Mouse (Mus musculus): ENCODE results near the gene Peli2. TPM values are rescaled to one million over a fixed set of nuclear protein-coding genes. Genes with fewer than 3 reads are reported as not detected.

Gene Peli2
- polyA plus RNA-seq, 1 experiment from 2014 or later: 6.3 TPM

DNA sequence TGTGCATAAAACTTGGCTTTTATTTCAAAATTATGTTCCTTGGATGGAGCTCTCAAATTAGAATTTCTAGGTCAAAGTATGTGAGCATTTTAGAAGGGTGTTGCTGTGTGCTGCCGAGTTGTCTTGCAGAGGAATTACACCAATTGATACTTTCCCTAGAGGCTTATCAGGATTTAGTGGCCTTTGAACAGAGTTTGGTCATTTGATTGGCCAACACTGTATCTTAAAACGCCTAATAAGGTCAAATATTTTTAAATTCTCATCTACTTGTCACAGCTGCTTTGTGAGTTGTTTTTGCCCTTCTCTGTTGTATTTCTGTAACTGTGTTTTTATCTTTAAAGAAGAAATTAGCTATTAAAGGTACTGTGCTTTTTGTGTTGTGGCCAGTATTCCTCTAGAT, 32.4 kb downstream of the Peli2 start:
- H3K9me3 ChIP-seq (replicated peaks; ENCODE audit: control insufficient read depth, low read length): no peaks in the 10 kb centered on the region
- 61% methylated on average over 2 of the region's 2 CpGs for WGBS
- H3K4me2 ChIP-seq (ENCODE audit: low read depth, low read length): no peak overlapping the region
- no peaks in the 10 kb centered on the region for H3K36me3 ChIP-seq (ENCODE audit: control insufficient read depth, insufficient read depth, low read length)
- H3K27me3 ChIP-seq (ENCODE audit: control insufficient read depth, insufficient read depth, low read length): no peaks in the 10 kb centered on the region
- no peak overlapping the region for H3K4me3 ChIP-seq (replicated peaks; ENCODE audit: low read length)
- peaks cover 16% of the 10 kb centered on the region for H3K4me1 ChIP-seq (ENCODE audit: control insufficient read depth, insufficient read depth, low read length)
- no peak overlapping the region for H3K9ac ChIP-seq (ENCODE audit: low read length)
- no peak for ATAC-seq (ENCODE audit: insufficient read depth, low FRiP score)
- no peak overlapping the region for H3K27ac ChIP-seq (ENCODE audit: low read length)

DNA sequence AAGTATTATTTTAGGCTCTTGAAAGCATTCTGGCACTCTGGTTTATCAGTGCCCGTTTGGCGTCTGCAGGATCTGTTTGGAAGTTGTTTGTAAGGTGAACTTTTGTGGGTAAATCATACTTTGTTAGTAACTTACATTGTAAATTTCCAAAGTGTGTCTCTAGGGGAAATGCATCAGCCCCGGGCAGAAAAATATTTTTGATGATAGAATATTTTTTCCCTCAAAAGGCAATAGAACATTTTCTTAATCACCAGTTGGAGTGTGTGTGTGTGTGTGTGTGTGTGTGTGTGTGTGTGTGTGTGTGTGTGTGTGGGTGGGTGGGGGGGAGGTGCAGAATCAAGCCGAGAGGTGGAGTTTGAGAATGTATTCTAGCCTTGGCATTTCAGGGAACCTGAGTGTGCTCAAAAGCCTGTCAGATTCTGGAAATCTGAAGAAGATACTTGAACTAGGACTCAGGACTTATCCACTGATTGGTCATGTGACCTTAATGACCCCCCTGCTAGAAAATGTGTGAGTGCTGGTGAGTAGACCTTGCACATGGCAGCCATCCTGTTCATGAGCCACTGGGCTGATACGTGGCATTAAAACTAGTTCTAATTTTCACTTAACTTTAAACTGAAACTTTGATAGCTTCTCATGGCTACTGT, 33.4 kb downstream of the Peli2 start:
- 80% methylated on average over 5 of the region's 5 CpGs for WGBS
- Histone ChIP-seq H3K27ac (ENCODE audit: low read length) (no peak overlapping the region), H3K9me3 (replicated peaks; ENCODE audit: control insufficient read depth, low read length) (no peaks in the 10 kb centered on the region), H3K36me3 (ENCODE audit: control insufficient read depth, insufficient read depth, low read length) (no peaks in the 10 kb centered on the region), H3K4me1 (ENCODE audit: control insufficient read depth, insufficient read depth, low read length) (peaks cover 16% of the 10 kb centered on the region), H3K27me3 (ENCODE audit: control insufficient read depth, insufficient read depth, low read length) (no peaks in the 10 kb centered on the region), H3K4me2 (ENCODE audit: low read depth, low read length) (no peak overlapping the region), H3K9ac (ENCODE audit: low read length) (no peak overlapping the region), H3K4me3 (replicated peaks; ENCODE audit: low read length) (no peak overlapping the region)
- ATAC-seq (ENCODE audit: insufficient read depth, low FRiP score): no peak

DNA sequence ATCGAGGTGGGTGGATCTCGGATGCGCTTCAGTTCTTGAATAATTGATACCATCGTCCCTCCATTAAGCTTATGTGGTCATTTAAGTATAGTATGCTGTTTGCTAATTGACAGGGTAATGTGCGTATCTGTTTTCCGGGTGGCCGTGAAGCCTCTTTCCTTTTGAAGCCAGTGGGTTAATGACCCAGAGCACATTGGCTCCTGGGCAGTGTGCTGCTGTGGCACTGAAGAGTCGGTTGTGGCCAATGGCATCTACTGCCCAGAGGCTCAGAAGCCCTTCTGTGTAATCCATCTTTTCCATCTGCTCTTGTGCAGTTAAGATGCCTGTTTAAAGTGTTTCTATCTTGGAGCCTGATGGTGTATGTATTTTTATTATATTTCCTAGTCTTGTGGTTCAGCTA, 34.0 kb downstream of the Peli2 start:
- peak overlapping the region; percentile 2; the same call in 1 of the 2 replicates for H3K27ac ChIP-seq (ENCODE audit: low read length)
- H3K27me3 ChIP-seq (ENCODE audit: control insufficient read depth, insufficient read depth, low read length): no peaks in the 10 kb centered on the region
- H3K4me3 ChIP-seq (replicated peaks; ENCODE audit: low read length): no peak overlapping the region
- H3K36me3 ChIP-seq (ENCODE audit: control insufficient read depth, insufficient read depth, low read length): no peaks in the 10 kb centered on the region
- H3K9ac ChIP-seq (ENCODE audit: low read length): no peak overlapping the region
- WGBS: 73% methylated on average over 8 of the region's 8 CpGs
- H3K4me2 ChIP-seq (ENCODE audit: low read depth, low read length): peak overlapping the region; percentile 8; the same call in 1 of the 2 replicates
- H3K9me3 ChIP-seq (replicated peaks; ENCODE audit: control insufficient read depth, low read length): no peaks in the 10 kb centered on the region
- ATAC-seq (ENCODE audit: insufficient read depth, low FRiP score): no peak
- peaks cover 19% of the 10 kb centered on the region for H3K4me1 ChIP-seq (ENCODE audit: control insufficient read depth, insufficient read depth, low read length)

DNA sequence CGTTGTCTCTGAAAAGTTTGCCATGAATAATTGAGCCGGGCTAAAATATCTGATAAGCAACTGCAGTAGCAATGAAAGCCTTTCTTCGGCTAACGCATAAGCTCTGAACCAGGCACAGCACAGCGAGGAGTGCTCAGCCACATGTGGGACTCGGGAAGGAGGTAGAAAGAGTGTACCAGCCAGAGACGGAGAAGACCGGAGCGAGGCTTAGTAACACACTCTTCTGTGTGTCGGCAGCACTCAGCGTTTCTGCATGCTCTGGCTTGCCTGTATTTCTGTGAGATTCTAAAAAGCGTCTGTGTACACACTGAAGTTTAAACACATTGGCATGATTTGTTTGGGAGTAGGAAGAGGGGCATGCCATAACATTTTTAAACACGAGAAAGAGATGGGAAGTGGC, 34.5 kb downstream of the Peli2 start:
- ATAC-seq (ENCODE audit: insufficient read depth, low FRiP score): no peak
- peak overlapping the region; percentile 8 for H3K4me2 ChIP-seq (ENCODE audit: low read depth, low read length)
- no peak overlapping the region for H3K9ac ChIP-seq (ENCODE audit: low read length)
- H3K27me3 ChIP-seq (ENCODE audit: control insufficient read depth, insufficient read depth, low read length): no peaks in the 10 kb centered on the region
- no peaks in the 10 kb centered on the region for H3K9me3 ChIP-seq (replicated peaks; ENCODE audit: control insufficient read depth, low read length)
- 0 out of 2 replicates have a peak overlapping the region, but pooled peaks have one; percentile 9 for H3K4me3 ChIP-seq (replicated peaks; ENCODE audit: low read length)
- 24% methylated on average over 13 of the region's 13 CpGs for WGBS
- peak overlapping the region; percentile 44; the same call in 1 of the 2 replicates for H3K27ac ChIP-seq (ENCODE audit: low read length)
- H3K36me3 ChIP-seq (ENCODE audit: control insufficient read depth, insufficient read depth, low read length): no peaks in the 10 kb centered on the region
- H3K4me1 ChIP-seq (ENCODE audit: control insufficient read depth, insufficient read depth, low read length): peaks cover 19% of the 10 kb centered on the region

DNA sequence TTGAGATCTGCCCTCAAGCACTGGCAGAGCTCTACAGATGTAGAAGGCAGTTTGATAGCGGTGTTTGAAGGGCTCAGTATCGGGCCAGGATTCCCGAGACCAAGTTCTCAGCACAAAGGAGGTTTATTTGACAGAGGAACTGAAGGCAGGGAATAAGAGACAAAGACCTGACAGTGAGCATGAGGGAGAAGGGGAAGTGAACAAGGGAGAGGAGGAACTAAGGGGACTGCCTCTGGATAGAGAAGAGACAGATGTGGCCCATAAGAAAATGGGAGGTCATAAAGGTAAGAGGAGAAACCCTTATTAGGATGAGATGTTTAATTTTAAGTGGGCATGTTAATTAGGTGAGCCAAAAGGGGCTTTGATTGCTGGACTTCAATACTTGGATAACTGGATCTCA, 36.5 kb downstream of the Peli2 start:
- H3K9ac ChIP-seq (ENCODE audit: low read length): no peak overlapping the region
- no peak overlapping the region for H3K4me3 ChIP-seq (replicated peaks; ENCODE audit: low read length)
- peaks cover 4% of the 10 kb centered on the region; the same call in 1 of the 2 replicates for H3K36me3 ChIP-seq (ENCODE audit: control insufficient read depth, insufficient read depth, low read length)
- WGBS: 90% methylated on average over 3 of the region's 3 CpGs
- H3K27me3 ChIP-seq (ENCODE audit: control insufficient read depth, insufficient read depth, low read length): no peaks in the 10 kb centered on the region
- ATAC-seq (ENCODE audit: insufficient read depth, low FRiP score): no peak
- H3K27ac ChIP-seq (ENCODE audit: low read length): no peak overlapping the region
- peaks cover 18% of the 10 kb centered on the region for H3K4me1 ChIP-seq (ENCODE audit: control insufficient read depth, insufficient read depth, low read length)
- no peak overlapping the region for H3K4me2 ChIP-seq (ENCODE audit: low read depth, low read length)
- peaks cover 5% of the 10 kb centered on the region; the same call in 1 of the 2 replicates for H3K9me3 ChIP-seq (replicated peaks; ENCODE audit: control insufficient read depth, low read length)

DNA sequence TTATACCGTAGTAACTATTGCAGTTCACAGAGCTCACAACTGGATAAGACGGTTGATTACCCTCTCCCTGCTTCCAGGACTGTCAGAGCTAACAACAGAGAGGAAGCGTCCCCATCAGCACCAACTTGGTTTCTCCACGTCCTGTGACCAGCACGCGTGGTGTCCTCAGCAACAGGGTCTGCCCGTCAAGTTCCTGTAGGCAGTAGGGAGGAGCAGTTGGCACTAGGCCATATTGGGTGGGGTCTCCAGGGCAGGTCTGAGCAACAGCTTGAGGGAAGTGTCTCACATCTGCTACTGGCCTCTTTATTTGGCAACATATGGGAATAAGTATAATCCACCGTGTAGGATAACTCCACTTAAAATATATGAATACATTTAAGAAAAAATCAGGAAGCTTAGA, 37.2 kb downstream of the Peli2 start:
- Histone ChIP-seq H3K9me3 (replicated peaks; ENCODE audit: control insufficient read depth, low read length) (peaks cover 5% of the 10 kb centered on the region; the same call in 1 of the 2 replicates), H3K27ac (ENCODE audit: low read length) (no peak overlapping the region), H3K9ac (ENCODE audit: low read length) (no peak overlapping the region), H3K36me3 (ENCODE audit: control insufficient read depth, insufficient read depth, low read length) (peaks cover 4% of the 10 kb centered on the region; the same call in 1 of the 2 replicates), H3K4me3 (replicated peaks; ENCODE audit: low read length) (no peak overlapping the region), H3K4me1 (ENCODE audit: control insufficient read depth, insufficient read depth, low read length) (peaks cover 16% of the 10 kb centered on the region), H3K4me2 (ENCODE audit: low read depth, low read length) (no peak overlapping the region), H3K27me3 (ENCODE audit: control insufficient read depth, insufficient read depth, low read length) (no peaks in the 10 kb centered on the region)
- WGBS: 66% methylated on average over 8 of the region's 8 CpGs
- ATAC-seq (ENCODE audit: insufficient read depth, low FRiP score): no peak

DNA sequence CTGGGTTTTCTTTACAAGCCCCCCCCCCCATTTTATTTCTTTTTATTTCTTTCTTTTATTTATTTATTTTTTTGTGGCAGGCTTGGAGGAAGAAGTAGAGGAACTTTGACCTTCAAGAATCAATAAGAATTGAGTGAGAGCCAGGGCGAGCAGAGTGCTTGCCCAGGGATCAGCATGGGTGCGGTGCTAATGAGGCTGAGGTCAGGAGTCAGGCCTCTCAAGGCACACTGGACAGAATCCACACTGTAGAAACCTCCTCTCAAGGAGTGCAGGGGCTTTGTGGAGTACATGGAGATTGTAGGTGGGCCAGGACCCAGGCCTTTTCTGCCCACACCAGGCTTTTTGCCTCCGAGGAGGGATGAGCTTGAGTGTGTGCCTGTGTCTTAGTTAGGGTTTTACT, 38.8 kb downstream of the Peli2 start:
- no peak for ATAC-seq (ENCODE audit: insufficient read depth, low FRiP score)
- Histone ChIP-seq H3K9ac (ENCODE audit: low read length) (no peak overlapping the region), H3K36me3 (ENCODE audit: control insufficient read depth, insufficient read depth, low read length) (peaks cover 4% of the 10 kb centered on the region; the same call in 1 of the 2 replicates), H3K9me3 (replicated peaks; ENCODE audit: control insufficient read depth, low read length) (peaks cover 5% of the 10 kb centered on the region; the same call in 1 of the 2 replicates), H3K4me1 (ENCODE audit: control insufficient read depth, insufficient read depth, low read length) (peaks cover 23% of the 10 kb centered on the region), H3K4me2 (ENCODE audit: low read depth, low read length) (no peak overlapping the region), H3K27ac (ENCODE audit: low read length) (no peak overlapping the region), H3K27me3 (ENCODE audit: control insufficient read depth, insufficient read depth, low read length) (no peaks in the 10 kb centered on the region), H3K4me3 (replicated peaks; ENCODE audit: low read length) (no peak overlapping the region)
- WGBS: 47% methylated on average over 3 of the region's 3 CpGs

DNA sequence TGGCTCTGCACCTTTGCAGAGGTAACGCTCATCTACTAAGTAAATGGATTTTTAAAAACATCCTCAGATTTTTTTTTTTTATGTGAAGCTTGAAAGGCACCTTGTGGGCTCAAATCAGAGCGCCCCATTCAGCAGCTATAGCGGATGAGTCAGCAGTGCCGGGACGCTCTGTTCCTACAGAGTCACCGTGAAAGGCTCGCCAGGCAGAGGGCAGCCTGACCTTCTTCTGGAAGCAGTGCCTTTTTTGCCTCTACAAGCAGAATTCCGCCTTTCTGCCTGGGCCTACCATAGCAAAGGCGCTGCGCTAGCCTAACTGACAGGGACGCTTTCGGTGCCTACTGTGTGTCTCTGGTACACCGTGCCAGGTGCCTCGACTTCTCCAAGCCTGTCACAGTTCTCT, 41.8 kb downstream of the Peli2 start:
- Histone ChIP-seq H3K4me3 (replicated peaks; ENCODE audit: low read length) (no peak overlapping the region), H3K27ac (ENCODE audit: low read length) (no peak overlapping the region), H3K4me2 (ENCODE audit: low read depth, low read length) (no peak overlapping the region), H3K4me1 (ENCODE audit: control insufficient read depth, insufficient read depth, low read length) (peaks cover 32% of the 10 kb centered on the region), H3K9ac (ENCODE audit: low read length) (no peak overlapping the region), H3K27me3 (ENCODE audit: control insufficient read depth, insufficient read depth, low read length) (no peaks in the 10 kb centered on the region), H3K9me3 (replicated peaks; ENCODE audit: control insufficient read depth, low read length) (peaks cover 5% of the 10 kb centered on the region; the same call in 1 of the 2 replicates), H3K36me3 (ENCODE audit: control insufficient read depth, insufficient read depth, low read length) (peaks cover 4% of the 10 kb centered on the region; the same call in 1 of the 2 replicates)
- 80% methylated on average over 14 of the region's 14 CpGs for WGBS
- no peak for ATAC-seq (ENCODE audit: insufficient read depth, low FRiP score)

DNA sequence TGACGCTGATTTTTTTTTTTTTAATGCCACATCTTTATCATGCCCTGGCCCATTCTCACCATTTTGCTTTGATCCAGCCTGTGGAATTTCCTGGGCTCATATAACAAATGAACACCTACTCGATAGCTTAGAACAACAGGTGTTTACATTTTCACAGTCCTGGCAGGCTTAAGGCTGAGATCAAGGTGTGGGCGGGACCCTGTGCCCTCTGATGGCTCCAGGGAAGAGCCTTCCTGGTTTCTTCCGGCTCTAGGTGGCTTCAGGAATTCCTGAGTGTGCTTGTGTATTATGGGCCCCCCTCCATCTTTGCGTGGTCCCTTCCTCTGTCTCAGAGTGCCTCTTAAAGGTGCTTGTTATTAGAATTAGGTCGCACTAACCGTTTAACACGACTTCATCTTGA, 44.3 kb downstream of the Peli2 start:
- Histone ChIP-seq H3K27me3 (ENCODE audit: control insufficient read depth, insufficient read depth, low read length) (no peaks in the 10 kb centered on the region), H3K36me3 (ENCODE audit: control insufficient read depth, insufficient read depth, low read length) (peaks cover 4% of the 10 kb centered on the region; the same call in 1 of the 2 replicates), H3K4me3 (replicated peaks; ENCODE audit: low read length) (no peak overlapping the region), H3K4me2 (ENCODE audit: low read depth, low read length) (no peak overlapping the region), H3K4me1 (ENCODE audit: control insufficient read depth, insufficient read depth, low read length) (peaks cover 29% of the 10 kb centered on the region), H3K9ac (ENCODE audit: low read length) (no peak overlapping the region), H3K27ac (ENCODE audit: low read length) (no peak overlapping the region), H3K9me3 (replicated peaks; ENCODE audit: control insufficient read depth, low read length) (peaks cover 5% of the 10 kb centered on the region; the same call in 1 of the 2 replicates)
- WGBS: 50% methylated on average over 8 of the region's 8 CpGs
- no peak for ATAC-seq (ENCODE audit: insufficient read depth, low FRiP score)
